8 mouse cellular contexts compared by ENCODE assay signal in genomic region chr4:142856626-142857025, GRCm38 (mm10).
DNase-seq lines count a peak whose midpoint lies in the region; ATAC-seq and TF ChIP-seq lines count a peak whose summit lies in the region.
"Had no signal": no experiment of that assay in that cellular context is flagged by ENCODE, and none has a peak within 500 bp of the region (broad histone marks: within the 10 kb centered on the region; RNA-seq: fewer than 3 reads in every experiment).

No protein-coding gene starts in this region.

- no peak for TF ChIP-seq POLR2A in lung, adult 2 months (IDR thresholded peaks at IDR 0.05; ENCODE audit: borderline replicate concordance, extremely low read depth, low read depth, low read length)

- ATAC-seq in erythroblast, adult 5-6 weeks (replicated peaks; ENCODE audit: low FRiP score, poor library complexity, severe bottlenecking) = no peak

- H3K4me3 ChIP-seq in lung, adult 2 months (replicated peaks; ENCODE audit: extremely low read depth, low read depth, low read length) = no peak overlapping the region
- H3K4me3 ChIP-seq: stomach, embryonic 15.5 days had no signal

- peak; percentile 2 to 5 for DNase-seq in lung, adult 18-20 months
- no peak for DNase-seq in lung, adult 2 months
- DNase-seq in cerebellum, adult 11 months = peak; percentile 93
- DNase-seq in gastrocnemius, postnatal 14 days = peak; percentile 23
- peak; percentile 8 to 10 for DNase-seq in layer of hippocampus, adult 8-10 months (ENCODE audit: low spot score in 2 of 2)
- no peak for DNase-seq in thymus, postnatal 36 days

- intact Hi-C loops in gastrocnemius, postnatal 14 days (cut with DNase I; ENCODE audit: low total_unique reads) = no loop called here

- 45% methylated on average over 6 of the region's 6 CpGs for WGBS in lung, adult 2 months

- H3K4me1 ChIP-seq in lung, adult 2 months (ENCODE audit: control insufficient read depth, insufficient read depth, low read length) = no peaks in the 10 kb centered on the region
- H3K4me1 ChIP-seq: stomach, embryonic 15.5 days had no signal

- no peak for TF ChIP-seq CTCF in lung, adult 2 months (IDR thresholded peaks at IDR 0.05; ENCODE audit: insufficient read depth, low read length)

Comparison
In these comparisons a context has a peak if more than half of its experiments do, and no peak if none do; other contexts are left out.
1. DNase-seq: peak in lung, adult 18-20 months (2 of 2), cerebellum, adult 11 months (single experiment), gastrocnemius, postnatal 14 days (single experiment) and layer of hippocampus, adult 8-10 months (2 of 2); none in lung, adult 2 months (single experiment) and thymus, postnatal 36 days (0 of 2).